ENCODE assay signal across 21 mouse cellular contexts in genomic region chr14:84612551-84612950, GRCm38 (mm10).
DNase-seq lines count a peak whose midpoint lies in the region; ATAC-seq lines count a peak whose summit lies in the region.
"Had no signal": no experiment of that assay in that cellular context is flagged by ENCODE, and none has a peak within 500 bp of the region (broad histone marks: within the 10 kb centered on the region; RNA-seq: fewer than 3 reads in every experiment).

No protein-coding gene starts in this region.

- intact Hi-C loops in heart, postnatal 10 days (cut with DNase I): no loop called here

- peak; percentile 5 for DNase-seq in hindbrain, embryonic 11.5 days (ENCODE audit: low spot score)
- DNase-seq in embryonic facial prominence, embryonic 10.5 days (ENCODE audit: low spot score): peak; percentile 66
- peak; percentile 37 for DNase-seq in limb, embryonic 10.5 days (ENCODE audit: low spot score)
- DNase-seq in heart, postnatal 10 days: no peak
- no peak for DNase-seq in urinary bladder, postnatal 25 days (ENCODE audit: low spot score)
- no peak for DNase-seq in urinary bladder, postnatal 10 days (ENCODE audit: low spot score)
- DNase-seq: adrenal gland, adult 2 months; adrenal gland, postnatal 36 days; cerebellum, adult 18-20 months; cerebellum, adult 9-11 months; cerebellum, postnatal 36 days; forebrain, postnatal 0 days; gastrocnemius, postnatal 36 days; heart, adult 11 months; heart, postnatal 4 days; kidney, adult 18-20 months had no signal

- WGBS in hindbrain, embryonic 11.5 days: 45% methylated on average over 4 of the region's 4 CpGs
- WGBS in hindbrain, embryonic 13.5 days: 41% methylated on average over 4 of the region's 4 CpGs
- WGBS in embryonic facial prominence, embryonic 10.5 days: 20% methylated on average over 4 of the region's 4 CpGs
- WGBS in limb, embryonic 10.5 days: 46% methylated on average over 4 of the region's 4 CpGs

- no peak overlapping the region for H3K27ac ChIP-seq in hindbrain, embryonic 11.5 days (ENCODE audit: low read depth, low read length)
- H3K27ac ChIP-seq in hindbrain, embryonic 13.5 days: no peak overlapping the region
- H3K27ac ChIP-seq in embryonic facial prominence, embryonic 10.5 days (replicated peaks): no peak overlapping the region
- no peak overlapping the region for H3K27ac ChIP-seq in limb, embryonic 10.5 days
- H3K27ac ChIP-seq: heart, embryonic 13.5 days; hindbrain, embryonic 14.5 days; intestine, embryonic 15.5 days had no signal

- H3K9me3 ChIP-seq in hindbrain, embryonic 11.5 days (ENCODE audit: control insufficient read depth, low read length): no peaks in the 10 kb centered on the region
- no peaks in the 10 kb centered on the region for H3K9me3 ChIP-seq in hindbrain, embryonic 13.5 days
- H3K9me3 ChIP-seq in embryonic facial prominence, embryonic 10.5 days: no peaks in the 10 kb centered on the region
- no peaks in the 10 kb centered on the region for H3K9me3 ChIP-seq in limb, embryonic 10.5 days (replicated peaks)
- H3K9me3 ChIP-seq: heart, embryonic 13.5 days; intestine, embryonic 15.5 days had no signal

- H3K4me3 ChIP-seq in hindbrain, embryonic 11.5 days (ENCODE audit: low read depth, low read length): no peak overlapping the region
- H3K4me3 ChIP-seq in hindbrain, embryonic 13.5 days: no peak overlapping the region
- no peak overlapping the region for H3K4me3 ChIP-seq in embryonic facial prominence, embryonic 10.5 days
- no peak overlapping the region for H3K4me3 ChIP-seq in limb, embryonic 10.5 days
- H3K4me3 ChIP-seq: heart, embryonic 13.5 days; intestine, embryonic 15.5 days had no signal

- H3K36me3 ChIP-seq in hindbrain, embryonic 11.5 days (ENCODE audit: control insufficient read depth, insufficient read depth, low read length): no peaks in the 10 kb centered on the region
- no peaks in the 10 kb centered on the region for H3K36me3 ChIP-seq in hindbrain, embryonic 13.5 days
- H3K36me3 ChIP-seq in embryonic facial prominence, embryonic 10.5 days (replicated peaks): no peaks in the 10 kb centered on the region
- H3K36me3 ChIP-seq in limb, embryonic 10.5 days: no peaks in the 10 kb centered on the region
- H3K36me3 ChIP-seq: heart, embryonic 13.5 days; intestine, embryonic 15.5 days had no signal

- H3K4me2 ChIP-seq in hindbrain, embryonic 11.5 days (replicated peaks; ENCODE audit: low read depth, low read length): no peak overlapping the region
- H3K4me2 ChIP-seq in hindbrain, embryonic 13.5 days: no peak overlapping the region
- H3K4me2 ChIP-seq: heart, embryonic 13.5 days; hindbrain, embryonic 14.5 days; intestine, embryonic 15.5 days had no signal

- no peak for ATAC-seq in hindbrain, embryonic 11.5 days (ENCODE audit: low FRiP score)
- no peak for ATAC-seq in hindbrain, embryonic 13.5 days (ENCODE audit: low FRiP score)
- ATAC-seq: forebrain, postnatal 0 days; intestine, embryonic 15.5 days had no signal

- H3K4me1 ChIP-seq in hindbrain, embryonic 11.5 days (replicated peaks; ENCODE audit: control insufficient read depth, insufficient read depth, low read length): no peaks in the 10 kb centered on the region
- no peaks in the 10 kb centered on the region for H3K4me1 ChIP-seq in hindbrain, embryonic 13.5 days (replicated peaks)
- H3K4me1 ChIP-seq in embryonic facial prominence, embryonic 10.5 days: peaks cover 3% of the 10 kb centered on the region; the same call in 1 of the 2 replicates
- H3K4me1 ChIP-seq in limb, embryonic 10.5 days: peaks cover 13% of the 10 kb centered on the region
- H3K4me1 ChIP-seq: heart, embryonic 13.5 days; intestine, embryonic 15.5 days had no signal

- H3K9ac ChIP-seq in hindbrain, embryonic 11.5 days (ENCODE audit: low read depth, low read length): no peak overlapping the region
- no peak overlapping the region for H3K9ac ChIP-seq in hindbrain, embryonic 13.5 days
- H3K9ac ChIP-seq: forebrain, postnatal 0 days; heart, embryonic 13.5 days; hindbrain, embryonic 14.5 days; intestine, embryonic 15.5 days had no signal

- H3K27me3 ChIP-seq in hindbrain, embryonic 11.5 days (ENCODE audit: control insufficient read depth, insufficient read depth, low read length): no peaks in the 10 kb centered on the region
- no peaks in the 10 kb centered on the region for H3K27me3 ChIP-seq in hindbrain, embryonic 13.5 days
- H3K27me3 ChIP-seq in embryonic facial prominence, embryonic 10.5 days (replicated peaks; ENCODE audit: low read depth, poor library complexity, severe bottlenecking): no peaks in the 10 kb centered on the region
- no peaks in the 10 kb centered on the region for H3K27me3 ChIP-seq in limb, embryonic 10.5 days (ENCODE audit: low read depth, poor library complexity, severe bottlenecking)
- H3K27me3 ChIP-seq: CH12.LX; heart, embryonic 13.5 days; intestine, embryonic 15.5 days had no signal

Comparison
In these comparisons a context has a peak if more than half of its experiments do, and no peak if none do; other contexts are left out.
1. DNase-seq: peak in hindbrain, embryonic 11.5 days (single experiment), embryonic facial prominence, embryonic 10.5 days (single experiment) and limb, embryonic 10.5 days (single experiment); none in heart, postnatal 10 days (0 of 2), urinary bladder, postnatal 25 days (single experiment) and urinary bladder, postnatal 10 days (single experiment).